Mouse (Mus musculus) midbrain, embryonic 14.5 days (tissue): Measurements from ENCODE around the gene Bmi1. TPM values are rescaled to one million over a fixed set of nuclear protein-coding genes. Genes with fewer than 3 reads are reported as not detected.

Experiments
- ATAC-seq: fragments of 200-750 bp; cut with Nextera tagmentation; 2 replicates; pipeline ENCODE4 v1.8.0; 2017; ENCODE audit warnings: moderate number of reproducible peaks, moderate library complexity; ENCODE audit not compliant: low FRiP score, low TSS enrichment
- DNase-seq: peaks from one replicate; pipeline ENCODE4 v3.0.0-alpha.2; 2015
- H3K27ac ChIP-seq: fragments of 300-500 bp; sonication (generic); replicated peaks from 2 replicates; pipeline ENCODE4 v1.5.1; 2014; ENCODE audit warnings: mild to moderate bottlenecking, low read depth, low read length, moderate library complexity
- H3K27me3 ChIP-seq: fragments of 300-500 bp; sonication (generic); 2 replicates; pipeline ENCODE4 v1.6.1; 2014; ENCODE audit warnings: low read length, control low read depth, mixed read lengths; ENCODE audit not compliant: control insufficient read depth, insufficient read depth
- H3K36me3 ChIP-seq: fragments of 300-500 bp; sonication (generic); 2 replicates; pipeline ENCODE4 v1.6.1; 2014; ENCODE audit warnings: low read length, control low read depth; ENCODE audit not compliant: control insufficient read depth, insufficient read depth
- H3K4me1 ChIP-seq: fragments of 300-500 bp; sonication (generic); 2 replicates; pipeline ENCODE4 v1.6.1; 2014; ENCODE audit warnings: mild to moderate bottlenecking, antibody characterized with exemption, low read length, control low read depth; ENCODE audit not compliant: control insufficient read depth, insufficient read depth
- H3K4me2 ChIP-seq: fragments of 300-500 bp; sonication (generic); 2 replicates; pipeline ENCODE4 v1.6.1; 2014; ENCODE audit warnings: mild to moderate bottlenecking, low read length, moderate library complexity
- H3K4me3 ChIP-seq: fragments of 300-500 bp; sonication (generic); replicated peaks from 2 replicates; pipeline ENCODE4 v1.5.1; 2014; ENCODE audit warnings: low read depth, low read length
- H3K9ac ChIP-seq: fragments of 300-500 bp; sonication (generic); replicated peaks from 2 replicates; pipeline ENCODE4 v1.6.1; 2014; ENCODE audit warnings: mild to moderate bottlenecking, low read length, moderate library complexity
- H3K9me3 ChIP-seq: fragments of 300-500 bp; sonication (generic); 2 replicates; pipeline ENCODE4 v1.6.1; 2016; ENCODE audit warnings: low read length, control low read depth, mixed read lengths; ENCODE audit not compliant: control insufficient read depth
- WGBS: fragments of 180-500 bp; shearing (Covaris S2); extraction: QIAGEN DNeasy Blood & Tissue Kit; methylation state at CpG from one replicate; pipeline ENCODE4 v1.1.7; 2014; 5-methylcytosine and 5-hydroxymethylcytosine counted together
- polyA plus RNA-seq: library from polyadenylated mRNA; unstranded; fragments of >200 nt; fragmentation: Nextera tagmentation; extraction: Ambion mirVana; gene quantifications from 2 replicates; pipeline ENCODE4 v1.2.1, GENCODE M21; 2014

The Bmi1 gene
- polyA plus RNA-seq, 1 experiment from 2014 or later = 43.6 TPM

GRCm38 (mm10) chr2:18684062-18684461 is 7.2 kb downstream of the Bmi1 start:
- WGBS = 71% methylated on average over 5 of the region's 5 CpGs
- no peak for DNase-seq
- no peak for ATAC-seq

GRCm38 (mm10) chr2:18686386-18686785 is 9.6 kb downstream of the Bmi1 start:
- Histone ChIP-seq H3K27me3 (peaks cover 75% of the 10 kb centered on the region), H3K36me3 (peaks cover 25% of the 10 kb centered on the region), H3K4me2 (no peak overlapping the region), H3K4me1 (peaks cover 11% of the 10 kb centered on the region; the same call in 1 of the 2 replicates), H3K9ac (no peak overlapping the region), H3K27ac (no peak overlapping the region), H3K9me3 (0 out of 2 replicates have a peak, but pooled peaks cover 3% of the 10 kb centered on the region), H3K4me3 (no peak overlapping the region)
- DNase-seq (no peak), ATAC-seq (no peak)
- WGBS = 40% methylated on average over 6 of the region's 6 CpGs

More at GRCm38 (mm10) chr2:18684062-18684461, 7.2 kb downstream of the Bmi1 start:
- Histone ChIP-seq H3K27ac (no peak overlapping the region), H3K36me3 (peaks cover 25% of the 10 kb centered on the region), H3K9ac (no peak overlapping the region), H3K9me3 (0 out of 2 replicates have a peak, but pooled peaks cover 3% of the 10 kb centered on the region), H3K4me1 (peaks cover 15% of the 10 kb centered on the region), H3K4me3 (no peak overlapping the region), H3K4me2 (no peak overlapping the region), H3K27me3 (peaks cover 85% of the 10 kb centered on the region)

- no peak for ATAC-seq
- 15% methylated on average over 8 of the region's 8 CpGs for WGBS
- DNase-seq = no peak
These were observed 10.2 kb downstream of the Bmi1 start for GRCm38 (mm10) chr2:18686826-18687519.

GRCm38 (mm10) chr2:18687671-18688170 is 10.9 kb downstream of the Bmi1 start:
- H3K9me3 ChIP-seq = 0 out of 2 replicates have a peak, but pooled peaks cover 3% of the 10 kb centered on the region
- H3K4me3 ChIP-seq = no peak overlapping the region
- H3K36me3 ChIP-seq = peaks cover 18% of the 10 kb centered on the region
- no peak overlapping the region for H3K4me2 ChIP-seq
- WGBS = 5% methylated on average over 9 of the region's 9 CpGs
- ATAC-seq = no peak
- H3K9ac ChIP-seq = no peak overlapping the region
- DNase-seq = peak; percentile 28
- peaks cover 75% of the 10 kb centered on the region for H3K27me3 ChIP-seq
- H3K4me1 ChIP-seq = peaks cover 11% of the 10 kb centered on the region; the same call in 1 of the 2 replicates
- H3K27ac ChIP-seq = no peak overlapping the region

More at GRCm38 (mm10) chr2:18686826-18687519, 10.2 kb downstream of the Bmi1 start:
- Histone ChIP-seq H3K9ac (no peak overlapping the region), H3K4me2 (no peak overlapping the region), H3K4me1 (peaks cover 11% of the 10 kb centered on the region; the same call in 1 of the 2 replicates), H3K27ac (no peak overlapping the region), H3K9me3 (0 out of 2 replicates have a peak, but pooled peaks cover 3% of the 10 kb centered on the region), H3K36me3 (peaks cover 25% of the 10 kb centered on the region), H3K27me3 (peaks cover 75% of the 10 kb centered on the region), H3K4me3 (no peak overlapping the region)

- Histone ChIP-seq H3K9me3 (0 out of 2 replicates have a peak, but pooled peaks cover 3% of the 10 kb centered on the region), H3K4me1 (peaks cover 11% of the 10 kb centered on the region; the same call in 1 of the 2 replicates), H3K9ac (no peak overlapping the region), H3K27ac (no peak overlapping the region), H3K4me3 (no peak overlapping the region; the same call in 1 of the 2 replicates), H3K4me2 (peak overlapping the region; percentile 84; the same call in 1 of the 2 replicates), H3K27me3 (peaks cover 75% of the 10 kb centered on the region), H3K36me3 (peaks cover 14% of the 10 kb centered on the region)
- DNase-seq = peak; percentile 36
- no peak for ATAC-seq
- WGBS = 4% methylated on average over 6 of the region's 6 CpGs
These were observed 11.5 kb downstream of the Bmi1 start for GRCm38 (mm10) chr2:18688286-18688685.

GRCm38 (mm10) chr2:18688708-18689063 is 11.9 kb downstream of the Bmi1 start:
- ATAC-seq (no peak), DNase-seq (peak; percentile 79)
- Histone ChIP-seq H3K4me3 (peak overlapping the region; percentile 44), H3K9ac (no peak overlapping the region), H3K27ac (no peak overlapping the region), H3K36me3 (peaks cover 11% of the 10 kb centered on the region), H3K27me3 (peaks cover 75% of the 10 kb centered on the region), H3K4me2 (peak overlapping the region; percentile 84), H3K9me3 (0 out of 2 replicates have a peak, but pooled peaks cover 3% of the 10 kb centered on the region), H3K4me1 (peaks cover 11% of the 10 kb centered on the region; the same call in 1 of the 2 replicates)
- under 1% methylated on average over 45 of the region's 45 CpGs for WGBS

- no peak overlapping the region; the same call in 1 of the 2 replicates for H3K9ac ChIP-seq
These were observed 12.5 kb downstream of the Bmi1 start for GRCm38 (mm10) chr2:18689064-18689921.

GRCm38 (mm10) chr2:18690055-18690691 is 13.4 kb downstream of the Bmi1 start:
- Histone ChIP-seq H3K36me3 (no peaks in the 10 kb centered on the region), H3K4me3 (peak overlapping the region; percentile 44), H3K9me3 (0 out of 2 replicates have a peak, but pooled peaks cover 3% of the 10 kb centered on the region), H3K4me1 (peaks cover 18% of the 10 kb centered on the region), H3K27ac (no peak overlapping the region), H3K4me2 (peak overlapping the region; percentile 84), H3K27me3 (peaks cover 73% of the 10 kb centered on the region), H3K9ac (peak overlapping the region; percentile 54; the same call in 1 of the 2 replicates)
- peak; percentile 71 for ATAC-seq
- WGBS = under 1% methylated on average over 58 of the region's 58 CpGs
- DNase-seq = peak; percentile 87

More at GRCm38 (mm10) chr2:18689064-18689921, 12.5 kb downstream of the Bmi1 start:
- H3K4me2 ChIP-seq = peak overlapping the region; percentile 84
- H3K36me3 ChIP-seq = peaks cover 4% of the 10 kb centered on the region
- H3K27ac ChIP-seq = no peak overlapping the region
- H3K4me1 ChIP-seq = peaks cover 13% of the 10 kb centered on the region
- peak overlapping the region; percentile 44 for H3K4me3 ChIP-seq
- peak; percentile 74 for DNase-seq
- 0 out of 2 replicates have a peak, but pooled peaks cover 3% of the 10 kb centered on the region for H3K9me3 ChIP-seq
- H3K27me3 ChIP-seq = peaks cover 75% of the 10 kb centered on the region
- WGBS = under 1% methylated on average over 51 of the region's 51 CpGs
- peak; percentile 15; the same call in 1 of the 2 replicates for ATAC-seq
